Mouse (Mus musculus): ENCODE data around the gene Smchd1.
"Not testable (repeated sequence)": the region's sequence is repeated elsewhere in the genome, so short reads cannot be mapped to it uniquely, and the experiment has no call there.

Gene Smchd1

DNA sequence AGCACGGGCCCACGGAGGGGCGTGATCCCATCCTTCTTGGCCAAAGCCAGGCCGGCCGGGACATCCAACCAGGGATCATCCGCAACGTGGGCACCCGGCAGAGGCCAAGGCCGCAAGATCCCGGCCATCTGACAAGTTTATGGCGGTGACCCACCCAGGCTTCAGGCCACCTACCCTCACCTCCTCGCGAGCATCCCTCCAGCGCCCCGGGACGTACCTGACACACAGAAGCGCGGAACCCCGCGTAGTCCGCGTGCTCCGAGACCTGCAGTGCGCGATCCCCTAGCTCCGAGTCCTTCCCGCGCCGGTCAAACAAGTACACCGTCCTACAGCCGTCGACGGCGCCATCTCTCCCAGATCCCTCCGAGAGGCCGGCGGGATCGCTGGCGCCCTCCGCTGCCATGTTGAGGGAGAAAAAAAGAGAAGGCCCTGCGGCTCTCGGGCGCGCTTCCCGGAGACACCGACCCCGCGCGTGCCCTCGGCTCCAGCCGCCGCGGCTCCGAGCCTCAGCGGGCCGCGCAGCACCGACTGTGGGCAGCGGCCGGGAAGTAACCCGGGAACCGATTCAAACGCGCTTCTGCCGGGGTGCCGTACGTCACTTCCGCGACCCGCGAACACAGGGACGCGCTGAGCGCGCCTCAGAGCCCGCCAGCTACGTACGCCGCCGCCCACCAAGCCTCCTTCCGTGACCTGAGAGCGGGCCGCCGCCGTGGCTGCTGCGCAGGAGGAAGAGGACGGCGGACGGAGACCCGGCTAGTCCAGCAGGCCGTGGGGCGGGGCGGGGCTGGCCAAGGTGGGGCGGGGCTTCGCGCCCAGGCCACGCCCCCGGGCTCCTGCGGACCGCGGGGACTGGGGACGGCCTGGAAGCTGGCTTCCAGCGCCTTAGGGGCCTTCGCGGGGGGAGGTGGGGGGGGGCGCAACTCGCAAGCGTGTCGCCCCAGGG lies at the start of gene Smchd1:
TSS of gene Smchd1 (minus strand) at position 582 of the 943 bp plus-strand sequence.
- DNase-seq = peak; percentile 91 to 95

DNA sequence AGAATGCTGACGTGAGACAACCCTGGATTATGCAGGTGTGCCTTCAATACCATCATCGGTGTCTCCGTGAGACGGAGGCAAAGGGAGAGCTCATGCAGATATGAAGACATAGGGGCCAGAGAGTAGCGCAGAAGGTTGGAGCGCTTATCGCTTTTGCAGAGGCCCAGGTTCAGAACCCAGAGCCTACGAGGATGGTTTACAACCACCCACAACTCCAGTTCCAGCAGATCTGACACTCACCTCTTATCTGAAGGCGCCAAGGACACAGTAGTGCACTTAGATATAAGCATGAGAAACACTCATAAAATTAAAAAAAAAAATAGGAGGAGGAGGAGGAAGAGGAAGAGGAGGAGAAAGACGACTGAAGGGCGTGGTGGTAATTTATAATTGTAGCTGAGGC lies 35.2 kb upstream of the Smchd1 start:
- no peak for DNase-seq

DNA sequence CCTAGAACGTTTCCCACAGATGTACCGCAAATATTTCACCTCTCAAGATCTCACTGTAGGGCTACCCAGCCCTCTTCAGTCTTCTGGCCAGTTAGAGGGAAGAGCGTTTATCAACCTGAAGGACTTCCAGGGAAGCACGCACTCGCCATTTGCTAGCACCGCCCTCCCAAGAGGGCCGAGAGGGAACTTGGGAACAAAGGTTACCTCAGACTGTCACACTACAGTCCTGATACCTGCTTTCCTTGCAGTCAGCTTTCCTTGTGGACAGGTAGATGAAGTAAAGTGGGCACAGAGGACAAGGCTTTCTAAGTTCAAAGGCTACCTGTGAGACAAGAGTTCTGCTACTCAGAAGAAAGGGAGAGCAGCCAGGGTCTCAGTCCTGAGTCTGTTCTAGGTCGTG lies 31.7 kb upstream of the Smchd1 start:
- DNase-seq = no peak

DNA sequence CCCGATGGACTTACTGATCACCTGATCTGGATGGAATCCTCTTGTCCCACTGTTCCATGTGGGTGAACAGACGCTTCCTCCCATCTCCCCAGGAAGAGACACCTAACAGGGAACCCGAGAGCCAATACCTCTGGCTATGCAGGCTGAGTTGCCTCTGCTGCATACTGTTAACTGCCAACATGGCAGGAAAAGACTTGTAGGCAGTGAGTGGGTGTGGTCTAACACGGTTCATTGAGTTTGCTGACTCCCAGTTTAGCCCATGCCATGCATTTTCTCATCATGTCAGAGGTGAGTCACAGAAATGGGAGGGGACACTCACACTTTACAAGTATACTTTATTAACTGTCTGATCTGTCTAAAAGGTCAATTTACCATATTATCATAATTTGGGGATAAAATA lies 20.6 kb upstream of the Smchd1 start:
- no peak for DNase-seq

DNA sequence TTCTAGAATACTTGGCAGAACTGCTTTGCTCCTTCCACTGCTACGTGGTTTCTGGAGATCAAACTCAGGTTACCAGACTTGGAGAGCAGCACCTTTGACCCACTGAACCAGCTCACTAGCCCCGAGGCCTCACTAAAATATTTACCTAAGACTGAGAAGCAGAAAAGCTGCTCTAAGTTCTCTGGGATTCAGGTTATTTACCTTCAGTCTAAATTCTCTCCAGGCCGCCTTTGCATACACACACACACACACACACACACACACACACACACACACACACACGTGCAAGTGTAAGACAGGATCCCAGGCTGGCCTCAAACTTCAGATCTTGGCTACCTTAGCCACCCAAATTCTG lies 16.2 kb upstream of the Smchd1 start:
- no peak for DNase-seq

DNA sequence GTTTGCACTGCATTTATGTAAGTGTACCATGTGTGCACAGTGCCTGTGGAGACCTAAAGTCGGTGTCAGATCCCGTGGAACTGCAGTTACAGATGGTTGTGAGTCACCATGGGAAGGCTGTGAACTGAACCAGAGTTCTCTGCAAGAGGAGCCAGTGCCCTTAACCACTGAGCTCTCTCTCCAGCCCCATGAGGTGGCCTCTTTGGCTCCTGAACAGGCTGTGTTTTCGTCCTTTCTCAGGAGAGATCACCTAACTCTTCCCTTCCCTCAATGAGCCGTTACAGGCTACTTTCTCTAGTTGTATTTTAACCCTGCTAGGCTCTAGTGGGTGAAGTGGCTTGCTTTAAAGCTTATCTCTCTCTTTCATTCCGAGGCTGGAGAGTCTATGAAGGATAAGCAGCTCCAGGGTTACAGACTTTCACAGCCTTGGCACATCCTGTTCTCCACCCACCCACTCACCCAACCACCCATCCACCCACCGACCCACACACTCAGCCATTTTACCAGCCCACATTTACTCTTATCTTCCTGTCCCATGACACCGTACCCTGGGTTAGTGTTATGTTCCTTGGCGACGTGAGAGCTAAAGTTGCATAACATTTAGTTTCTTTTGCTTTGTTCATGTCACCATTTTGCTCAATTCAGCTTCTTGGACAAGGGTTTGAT lies 15.7 kb upstream of the Smchd1 start:
- DNase-seq = peak; percentile 34 to 38

DNA sequence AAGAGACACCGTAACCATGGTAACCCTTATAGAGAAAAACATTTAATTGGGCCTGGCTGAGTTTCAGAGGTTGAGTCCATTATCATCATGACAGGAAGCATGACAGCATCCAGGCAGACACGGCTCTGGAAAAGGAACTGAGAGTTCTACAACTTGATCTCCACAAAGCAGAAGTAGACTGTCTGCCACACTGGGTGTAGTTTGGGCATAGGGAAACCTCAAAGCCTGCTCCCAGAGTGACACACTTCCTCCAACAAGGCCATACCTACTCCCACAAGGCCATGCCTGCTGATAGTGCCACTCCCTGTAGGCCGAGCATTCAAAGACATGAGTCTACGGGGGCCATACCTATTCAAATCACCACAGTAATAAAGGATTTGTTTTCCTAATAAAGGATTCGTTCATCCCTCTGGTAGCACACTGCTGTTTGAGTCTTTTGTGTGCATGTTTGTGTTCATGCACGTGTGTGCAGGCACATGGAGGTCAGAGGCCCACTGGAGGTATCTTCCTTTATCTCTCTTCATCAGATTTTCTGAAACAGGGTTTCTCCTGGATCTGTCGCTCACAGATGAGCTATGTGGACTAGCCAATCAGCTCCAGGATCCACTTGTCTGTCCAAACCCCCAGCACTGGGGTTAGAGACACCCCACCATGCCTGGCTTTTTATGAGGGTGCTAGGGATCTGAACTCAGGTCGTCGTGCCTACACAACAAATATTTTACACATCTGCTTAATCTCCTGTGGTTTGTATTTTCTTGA lies 14.7 kb upstream of the Smchd1 start:
- no peak for DNase-seq

DNA sequence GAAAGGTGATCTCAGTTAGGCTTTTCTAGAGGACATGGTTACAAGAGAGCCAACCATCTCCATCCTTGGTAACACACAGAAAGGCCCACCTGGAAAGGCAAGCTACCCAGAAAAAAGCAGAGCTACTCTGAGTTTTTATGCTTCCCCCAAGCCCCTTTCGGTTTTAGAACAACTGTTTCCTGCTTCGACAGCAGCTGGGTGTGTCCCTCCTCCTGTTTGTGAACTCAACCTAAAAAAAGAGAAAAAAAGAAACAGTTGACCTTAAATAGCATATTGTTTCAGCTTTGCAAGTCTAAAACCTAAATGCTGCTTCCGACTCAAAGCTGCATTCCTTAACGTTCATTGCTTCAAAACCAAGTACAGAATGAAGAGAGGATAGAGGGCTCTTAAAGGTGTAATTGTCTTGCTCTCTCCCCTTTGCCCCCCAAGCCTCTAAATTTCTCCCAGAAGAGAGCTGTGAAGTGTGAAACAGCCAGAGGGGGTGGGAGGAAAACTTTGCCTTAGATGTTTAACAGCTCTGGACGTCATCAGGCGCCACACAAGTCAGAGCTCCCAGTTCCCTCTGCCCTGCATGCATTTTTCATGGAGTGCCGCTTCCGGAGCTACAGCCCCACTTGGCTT lies 11.2 kb upstream of the Smchd1 start:
- DNase-seq = peak; percentile 43 to 67

DNA sequence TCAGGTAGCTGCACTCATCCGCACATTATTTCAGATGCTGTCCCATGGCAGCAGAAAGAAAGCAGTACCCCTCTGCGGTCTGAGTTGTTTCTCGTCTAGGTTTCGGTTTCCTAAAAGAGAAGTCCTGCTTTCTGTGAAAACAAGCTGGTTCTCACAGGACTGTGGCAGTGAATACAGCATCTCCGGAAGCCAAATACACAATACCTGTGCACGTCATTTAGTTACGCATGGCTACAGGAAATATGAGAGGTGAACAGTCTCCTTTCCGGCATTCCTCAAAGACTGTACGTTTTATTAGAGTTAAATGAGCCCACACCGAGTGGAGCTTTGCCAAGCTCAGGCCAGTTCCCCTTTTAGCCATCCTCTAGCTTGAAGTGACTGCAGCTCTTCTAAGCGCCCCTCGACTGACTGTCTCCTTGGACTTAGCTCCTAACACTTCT lies 10.7 kb upstream of the Smchd1 start:
- DNase-seq = peak; percentile 47 to 58

DNA sequence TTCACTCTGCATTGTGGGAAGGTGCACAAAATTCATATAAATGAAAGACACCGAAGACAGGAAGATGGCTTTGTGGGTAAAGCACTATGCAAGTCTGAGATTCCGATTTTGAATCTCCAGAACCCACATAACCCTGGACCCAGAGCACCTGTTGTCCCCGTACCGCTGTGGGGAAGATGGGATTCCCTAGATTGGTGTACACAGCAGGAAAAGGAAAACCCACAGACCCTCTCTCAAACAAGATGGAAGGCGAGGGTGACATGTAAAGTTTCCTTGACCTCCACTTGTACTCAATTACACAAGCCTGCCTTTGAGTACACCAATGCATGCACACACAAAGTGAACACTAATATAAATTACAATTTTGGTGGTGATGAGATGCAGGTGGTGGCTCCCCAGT lies 9.6 kb upstream of the Smchd1 start:
- DNase-seq = no peak

DNA sequence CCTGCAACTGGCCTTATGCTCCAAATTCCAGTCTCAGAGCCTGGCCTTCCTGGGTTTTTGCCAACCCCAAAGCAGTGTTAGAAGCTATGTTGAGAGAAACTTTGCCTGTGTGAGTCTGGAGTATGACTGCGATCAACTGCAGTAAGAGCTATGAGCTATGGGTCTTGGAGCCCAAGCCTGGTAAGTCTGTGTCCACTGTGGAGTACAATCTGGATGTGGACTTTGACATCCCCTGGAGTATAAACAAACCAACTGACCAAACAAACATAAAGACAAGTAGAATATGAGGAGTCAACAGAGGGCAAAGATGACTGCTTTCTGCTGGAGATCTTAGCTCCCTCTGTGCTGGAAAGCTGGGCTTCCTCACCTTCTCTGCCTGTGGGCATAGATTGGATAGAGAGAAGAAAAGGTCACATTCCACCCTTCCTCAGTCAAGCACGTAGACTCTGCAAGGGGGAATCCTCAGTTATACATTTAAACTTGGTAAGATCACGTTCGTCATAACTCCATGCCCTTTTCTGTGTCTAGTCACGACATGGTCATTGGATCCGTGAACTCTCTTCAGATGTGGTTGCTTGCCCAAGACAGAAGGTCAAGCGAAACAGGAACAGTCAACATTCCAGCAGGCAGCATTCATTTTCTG lies 8.4 kb upstream of the Smchd1 start:
- DNase-seq = no peak

DNA sequence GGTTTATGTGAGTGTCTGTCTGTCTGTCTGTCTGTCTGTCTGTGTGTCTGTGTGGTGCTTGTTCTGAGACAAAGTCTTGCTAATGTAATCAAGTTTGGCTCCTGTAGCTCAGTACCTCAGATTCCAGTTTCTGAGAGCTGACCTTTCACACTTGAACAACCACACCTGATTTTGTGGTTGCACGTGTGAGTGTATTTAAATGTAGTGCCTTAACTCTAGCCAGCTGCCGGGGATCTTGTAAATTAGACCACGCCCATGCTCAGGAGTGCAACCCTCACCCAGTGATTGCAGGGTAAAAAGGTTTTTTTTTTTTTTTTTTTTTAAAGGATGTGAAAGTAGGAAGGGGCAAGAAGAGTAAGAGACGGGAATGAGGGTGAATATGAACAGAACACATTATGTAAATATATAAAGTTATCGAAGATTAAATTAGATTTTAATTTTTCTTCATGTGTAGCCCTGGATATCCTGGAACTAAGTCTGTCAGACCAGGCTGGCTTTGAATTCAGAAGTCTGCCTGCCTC lies 4.3 kb upstream of the Smchd1 start:
- peak; percentile 29 to 59 for DNase-seq

DNA sequence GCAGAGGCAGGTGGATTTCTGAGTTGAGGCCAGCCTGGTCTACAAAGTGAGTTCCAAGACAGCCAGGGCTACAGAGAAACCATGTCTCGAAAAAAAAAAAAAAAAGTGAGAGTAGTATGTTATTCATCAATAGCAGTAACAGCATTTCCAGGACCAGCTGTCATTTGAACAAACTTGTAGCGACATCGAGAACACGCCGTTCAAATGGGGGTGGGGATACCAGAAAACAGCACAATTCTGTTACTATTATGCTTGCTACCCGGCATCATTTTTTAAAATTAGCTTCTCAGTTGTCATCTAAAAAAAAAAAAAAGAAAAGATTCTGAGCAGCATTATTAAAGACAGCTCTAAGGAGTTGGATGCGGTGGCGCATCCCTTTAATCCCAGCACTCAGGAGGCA lies 2.3 kb upstream of the Smchd1 start:
- DNase-seq = no peak

DNA sequence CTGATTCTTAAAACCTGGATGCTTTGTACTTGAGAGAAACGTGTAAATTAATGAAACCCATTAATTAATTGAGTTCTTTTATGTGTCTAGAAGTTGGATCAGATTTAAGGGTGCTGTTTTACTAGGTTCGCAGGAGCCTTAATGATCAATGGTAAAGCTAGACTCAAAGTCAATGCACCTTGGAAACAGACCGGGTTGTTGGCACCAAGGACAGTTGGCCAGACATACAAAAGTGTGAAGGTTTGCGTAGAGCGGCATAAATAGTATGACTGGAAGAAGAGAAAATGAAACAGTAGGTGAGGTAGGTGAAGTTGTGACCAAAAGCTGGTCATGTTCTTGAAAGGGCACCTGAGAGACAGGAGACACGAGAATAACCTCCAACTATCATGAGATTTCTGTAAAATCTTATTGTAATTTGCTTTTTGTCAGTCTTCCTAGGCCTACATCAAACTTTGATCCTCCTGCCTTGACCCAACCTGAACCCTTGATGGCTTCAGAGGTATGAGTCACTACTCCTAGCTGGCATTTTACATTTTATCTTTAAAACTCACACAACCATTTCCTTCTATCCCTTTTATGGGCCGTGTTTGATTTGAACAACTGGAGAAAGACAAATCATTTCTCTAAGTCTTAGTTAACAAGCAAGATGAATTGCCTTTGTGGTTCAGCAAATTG lies 1.3 kb upstream of the Smchd1 start:
- no peak for DNase-seq

DNA sequence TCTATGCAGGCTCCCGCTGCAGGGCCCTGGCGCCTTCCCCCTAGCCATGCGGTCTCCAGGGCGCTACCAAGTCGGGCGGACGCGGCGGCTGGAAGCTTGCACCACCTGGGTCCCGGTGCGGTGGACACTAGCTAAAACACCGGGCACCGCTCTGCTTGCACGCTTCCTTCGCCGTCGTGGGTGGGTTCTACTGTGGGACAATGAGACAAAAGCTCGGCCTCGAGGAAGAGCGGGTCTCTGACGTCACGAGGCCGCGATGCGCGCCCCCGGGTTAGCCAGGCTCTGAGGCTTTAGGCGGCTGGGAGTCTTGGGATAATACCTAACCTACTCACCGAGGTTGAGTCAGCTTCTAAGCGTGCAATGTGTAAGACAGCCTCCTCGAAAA lies 554 bp upstream of the Smchd1 start:
- peak; percentile 72 to 79 for DNase-seq

DNA sequence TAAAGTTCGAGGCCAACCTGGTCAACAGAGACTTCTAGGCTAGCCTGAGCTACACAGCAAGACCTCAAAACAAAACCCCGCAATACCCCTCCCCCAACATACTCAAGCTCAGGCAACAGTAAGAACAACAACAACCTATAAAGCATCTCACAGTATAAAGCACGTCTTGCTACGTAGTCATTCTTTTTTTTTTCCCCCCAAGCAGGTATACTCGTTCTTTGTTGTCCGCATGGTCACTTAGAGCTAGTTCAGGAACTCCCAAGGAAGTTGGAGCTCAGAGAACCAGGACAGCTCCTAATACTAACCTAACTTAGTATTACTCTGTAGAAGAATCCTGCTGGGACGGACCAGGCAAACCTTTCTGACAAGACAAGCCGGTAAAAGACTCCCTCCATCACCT lies 1.0 kb downstream of the Smchd1 start:
- no peak for DNase-seq

DNA sequence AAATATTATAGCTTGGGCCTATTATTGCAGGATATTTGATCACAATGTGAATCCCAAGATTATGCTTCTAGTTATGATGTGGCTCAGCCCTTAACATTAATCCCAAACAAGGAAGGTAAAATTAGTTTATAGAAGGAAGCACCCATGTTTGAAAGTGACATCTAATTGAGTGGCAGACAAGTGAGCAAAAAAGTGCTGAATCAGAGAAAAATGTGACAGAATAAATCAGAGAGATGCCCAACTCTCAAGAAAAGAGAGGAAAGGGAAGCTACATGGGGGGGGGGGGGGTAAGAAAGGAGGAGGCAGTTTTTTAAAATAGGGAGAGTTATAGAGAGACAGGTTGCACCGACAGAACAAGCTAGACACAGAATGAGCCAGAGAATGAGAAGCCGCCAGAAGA lies 3.9 kb downstream of the Smchd1 start:
- no peak for DNase-seq

DNA sequence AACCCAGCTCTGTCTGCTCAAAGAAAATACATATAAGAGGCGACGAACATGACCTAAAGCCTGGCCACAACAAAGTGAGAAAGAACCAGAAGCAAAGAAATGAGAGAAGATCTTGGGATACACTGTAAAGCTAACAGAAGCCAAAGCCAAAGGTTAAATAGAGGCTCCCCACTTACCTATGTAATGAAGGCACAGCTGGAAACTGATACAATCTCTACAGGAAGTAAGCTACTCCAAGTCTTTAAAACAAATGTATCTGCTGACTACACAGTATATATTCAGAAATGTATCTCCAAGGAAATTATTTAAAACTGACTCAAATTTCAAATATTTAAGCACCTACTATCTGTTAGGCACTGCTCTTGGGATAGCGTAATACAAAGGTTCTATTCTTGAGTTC lies 14.8 kb downstream of the Smchd1 start:
- DNase-seq = no peak

DNA sequence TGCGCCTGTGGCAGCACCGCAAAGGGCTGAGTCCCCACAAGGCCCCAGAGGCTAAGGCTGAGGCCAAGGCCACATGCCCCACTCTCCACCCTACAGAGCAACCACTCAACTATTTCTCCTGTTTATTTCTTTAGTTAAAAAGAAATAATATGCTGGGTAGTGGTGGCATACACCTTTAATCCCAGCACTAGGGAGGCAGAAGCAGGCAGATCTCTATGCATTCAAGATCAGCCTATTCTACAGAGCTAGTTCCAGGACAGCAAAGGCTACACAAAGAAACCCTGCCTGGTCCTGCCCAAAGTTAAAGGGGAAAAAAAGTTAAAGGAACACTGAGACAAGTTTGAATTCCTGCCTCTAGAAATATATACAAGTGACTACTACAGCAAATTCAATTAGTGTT lies 15.3 kb downstream of the Smchd1 start, which contains the start of gene Gm4707:
TSS of gene Gm4707 (minus strand) at position 101 of the 400 bp plus-strand sequence.
- no peak for DNase-seq

DNA sequence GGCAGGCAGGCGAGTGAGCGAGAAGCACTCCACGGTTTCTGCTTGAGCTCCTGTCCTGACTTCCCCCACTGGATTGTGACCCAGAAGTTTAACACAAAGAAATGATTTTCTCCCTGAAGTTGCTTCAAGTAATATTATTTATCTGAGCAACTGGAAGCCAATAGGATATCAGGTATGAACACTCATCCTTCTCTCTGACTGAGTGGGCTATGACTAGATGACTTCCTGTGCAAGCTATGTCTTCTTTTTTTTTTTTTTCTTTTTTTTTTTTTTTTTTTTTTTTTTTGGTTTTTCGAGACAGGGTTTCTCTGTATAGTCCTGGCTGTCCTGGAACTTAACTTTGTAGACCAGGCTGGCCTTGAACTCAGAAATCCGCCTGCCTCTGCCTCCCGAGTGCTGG lies 17.8 kb downstream of the Smchd1 start:
- DNase-seq = not testable (repeated sequence)

DNA sequence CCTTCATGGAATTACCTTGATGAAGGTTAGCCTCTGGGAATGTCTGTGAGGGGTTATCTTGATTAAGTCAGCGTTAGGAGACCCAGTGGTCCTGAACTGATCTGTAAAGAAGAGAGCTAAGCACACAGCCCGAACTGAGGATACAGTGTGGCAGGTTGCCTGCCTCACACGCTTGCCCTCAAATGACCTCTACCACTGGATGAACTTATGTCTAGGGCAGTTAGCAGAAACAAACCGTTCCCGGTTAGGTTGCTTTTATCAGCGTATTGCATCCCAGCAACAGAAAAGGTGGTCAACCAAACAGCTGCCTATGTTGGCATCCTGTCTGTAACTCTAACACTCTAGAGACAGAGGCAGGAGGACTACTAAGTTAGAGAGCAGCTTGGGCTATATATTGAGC lies 30.0 kb downstream of the Smchd1 start:
- no peak for DNase-seq

DNA sequence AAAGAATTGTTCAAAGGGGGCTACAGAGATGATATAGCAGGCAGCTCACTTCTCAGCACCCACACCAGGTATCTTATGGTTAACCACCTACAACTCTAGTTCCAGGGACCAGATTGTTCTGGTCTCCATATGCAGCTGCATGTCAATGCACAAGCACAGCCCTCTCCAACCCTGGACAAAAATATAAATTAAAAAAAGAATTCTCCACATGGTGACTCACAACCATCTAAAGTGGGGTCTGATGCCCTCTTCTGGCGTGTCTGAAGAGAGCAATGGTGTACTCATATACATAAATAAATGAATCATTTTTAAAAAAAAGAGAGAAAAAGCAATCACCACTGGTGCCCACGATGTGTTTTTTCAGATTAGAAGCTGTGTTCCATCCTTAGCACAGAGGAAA lies 30.4 kb downstream of the Smchd1 start:
- no peak for DNase-seq
